Mouse (Mus musculus) G1E (cell line): ENCODE measurements around the gene Tbp.

Experiments
- CTCF ChIP-seq: IDR thresholded peaks from 2 replicates; pipeline ENCODE4 v1.5.1; 2012; ENCODE audit warnings: low read depth, low read length, inconsistent platforms, mixed read lengths
- GATA2 ChIP-seq: IDR thresholded peaks from 2 replicates; pipeline ENCODE4 v1.6.1; 2012; ENCODE audit warnings: low read depth, low read length, inconsistent platforms, borderline replicate concordance
- TAL1 ChIP-seq: conservative IDR thresholded peaks from 2 replicates; pipeline ENCODE4 v1.6.1; 2012; ENCODE audit warnings: low read depth, low read length, inconsistent platforms, mixed read lengths

- TF ChIP-seq CTCF, result no peak
- TF ChIP-seq TAL1, result no peak
- TF ChIP-seq GATA2, result no peak
These were observed 60.3 kb downstream of the Tbp start for GRCm38 (mm10) chr17:15559946-15560345.
